Mouse (Mus musculus) heart, adult 2 months (tissue): ENCODE data around the gene Mink1. TPM values are rescaled to one million over a fixed set of nuclear protein-coding genes. Genes with fewer than 3 reads are reported as not detected.
A peak's percentile ranks its signal among the peaks of the same experiment; 100 is the strongest.

Experiments
- DNase-seq, 2 experiments: peaks; one replicate each; pipeline ENCODE4 v3.0.0; 2021
- H3K27ac ChIP-seq: fragments of 200-600 bp; 2 replicates; pipeline ENCODE4 v1.8.1; 2022
- H3K27me3 ChIP-seq: fragments of 200-500 bp; 2 replicates; pipeline ENCODE4 v1.6.1; 2012; ENCODE audit warnings: mild to moderate bottlenecking, low read length, inconsistent platforms, mixed read lengths; ENCODE audit not compliant: control insufficient read depth, insufficient read depth
- H3K36me3 ChIP-seq: fragments of 200-500 bp; 2 replicates; pipeline ENCODE4 v1.6.1; 2012; ENCODE audit warnings: low read length, inconsistent platforms; ENCODE audit not compliant: control insufficient read depth, insufficient read depth
- H3K4me1 ChIP-seq: fragments of 200-500 bp; 2 replicates; pipeline ENCODE4 v1.6.1; 2011; ENCODE audit warnings: low read length; ENCODE audit not compliant: control insufficient read depth, insufficient read depth
- H3K4me3 ChIP-seq: fragments of 200-600 bp; 2 replicates; pipeline ENCODE4 v1.8.1; 2022
- H3K79me2 ChIP-seq: fragments of 200-500 bp; replicated peaks from 2 replicates; pipeline ENCODE4 v1.6.1; 2012; ENCODE audit warnings: mild to moderate bottlenecking, inconsistent platforms, low read length, moderate library complexity, mixed read lengths; ENCODE audit not compliant: control insufficient read depth, insufficient read depth
- H3K9ac ChIP-seq: fragments of 200-500 bp; 2 replicates; pipeline ENCODE4 v1.6.1; 2012; ENCODE audit warnings: low read depth, mild to moderate bottlenecking, control low read depth, inconsistent platforms, low read length, mixed read lengths
- CTCF ChIP-seq: fragments of 200-600 bp; IDR thresholded peaks from 2 replicates; pipeline ENCODE4 v1.8.1; 2022; ENCODE audit warnings: antibody characterized with exemption, mild to moderate bottlenecking, moderate library complexity
- EP300 ChIP-seq: fragments of 200-500 bp; IDR thresholded peaks from 2 replicates; pipeline ENCODE4 v1.6.1; 2011; ENCODE audit warnings: low read depth, low read length, control low read depth; ENCODE audit not compliant: insufficient read depth
- POLR2A ChIP-seq: fragments of 200-500 bp; IDR thresholded peaks from 2 replicates; pipeline ENCODE4 v1.6.1; 2011; ENCODE audit warnings: mild to moderate bottlenecking, low read depth, low read length, control low read depth; ENCODE audit not compliant: insufficient read depth
- WGBS: fragments of 180-500 bp; shearing (Covaris S2); methylation state at CpG from one replicate; pipeline ENCODE4 v1.1.7; 2018; 5-methylcytosine and 5-hydroxymethylcytosine counted together
- intact Hi-C: fragments of 180-260 bp; cut with DNase I; formaldehyde crosslinking; loops from one replicate; pipeline ENCODE4 v1.15.1; 2025
- polyA plus RNA-seq: library from polyadenylated mRNA; depleted of rRNA; stranded (reverse); fragments of >200 nt; gene quantifications from 2 replicates; pipeline ENCODE4 v1.2.3, GENCODE M21; 2012
- total RNA-seq, 2 experiments: library from RNA; stranded (reverse); gene quantifications; 2 replicates each; pipeline ENCODE4 v1.2.3; 2021

Gene Mink1
- total and polyA plus RNA-seq, 3 experiments: 40.8 to 46.8 (median 41.3) TPM

GRCm38 (mm10) chr11:70586954-70587353 is 24.3 kb downstream of the Mink1 start:
- TF ChIP-seq CTCF (no peak), POLR2A (0 out of 2 replicates have a peak, but pooled peaks have one; percentile 40)
- peak overlapping the region; percentile 51; the same call in 1 of the 2 replicates for H3K27ac ChIP-seq
- 59% methylated on average over 5 of the region's 5 CpGs for WGBS

GRCm38 (mm10) chr11:70591733-70592132 is 29.1 kb downstream of the Mink1 start:
- intact Hi-C loops: no loop called here
- Histone ChIP-seq H3K4me1 (peaks cover 17% of the 10 kb centered on the region), H3K27ac (no peak overlapping the region), H3K79me2 (no peaks in the 10 kb centered on the region; the same call in 1 of the 2 replicates), H3K36me3 (no peaks in the 10 kb centered on the region; the same call in none of the 2 replicates), H3K27me3 (no peaks in the 10 kb centered on the region), H3K9ac (no peak overlapping the region), H3K4me3 (no peak overlapping the region)
- 86% methylated on average over 1 of the region's 1 CpGs for WGBS
- no peak for DNase-seq
- TF ChIP-seq CTCF: no peak

More at GRCm38 (mm10) chr11:70586954-70587353, 24.3 kb downstream of the Mink1 start:
- no peak for DNase-seq
- intact Hi-C loops: no loop called here
- Histone ChIP-seq H3K36me3 (peaks cover 6% of the 10 kb centered on the region), H3K27me3 (no peaks in the 10 kb centered on the region), H3K9ac (no peak overlapping the region), H3K79me2 (peaks cover 4% of the 10 kb centered on the region), H3K4me1 (peaks cover 30% of the 10 kb centered on the region), H3K4me3 (no peak overlapping the region)

- peaks cover 14% of the 10 kb centered on the region for H3K4me1 ChIP-seq
- no peaks in the 10 kb centered on the region for H3K27me3 ChIP-seq
- peak; percentile 64 to 67 for DNase-seq
- peak overlapping the region; percentile 27; the same call in 1 of the 2 replicates for H3K9ac ChIP-seq
- WGBS: 48% methylated on average over 15 of the region's 15 CpGs
- H3K36me3 ChIP-seq: no peaks in the 10 kb centered on the region; the same call in 1 of the 2 replicates
- TF ChIP-seq CTCF (no peak), POLR2A (peak; percentile 51), EP300 (peak; percentile 25; the same call in 1 of the 2 replicates)
- intact Hi-C loops: loop anchor here (2.0 kb wide), 1 partner anchor 30 kb away; no protein-coding TSS in a partner anchor
- H3K27ac ChIP-seq: peak overlapping the region; percentile 78
- no peaks in the 10 kb centered on the region for H3K79me2 ChIP-seq
- H3K4me3 ChIP-seq: no peak overlapping the region
These were observed 31.7 kb downstream of the Mink1 start for GRCm38 (mm10) chr11:70594253-70594989.

GRCm38 (mm10) chr11:70595638-70596037 is 33.0 kb downstream of the Mink1 start:
- no peak overlapping the region for H3K9ac ChIP-seq
- no peak for DNase-seq
- H3K27me3 ChIP-seq: no peaks in the 10 kb centered on the region
- peak overlapping the region; percentile 78 for H3K27ac ChIP-seq
- no peak overlapping the region for H3K4me3 ChIP-seq
- intact Hi-C loops: loop anchor here (2.0 kb wide), 1 partner anchor 31 kb away; no protein-coding TSS in a partner anchor
- H3K4me1 ChIP-seq: peaks cover 14% of the 10 kb centered on the region
- 11% methylated on average over 2 of the region's 2 CpGs for WGBS
- H3K36me3 ChIP-seq: no peaks in the 10 kb centered on the region; the same call in 1 of the 2 replicates
- no peak for TF ChIP-seq POLR2A
- H3K79me2 ChIP-seq: no peaks in the 10 kb centered on the region

GRCm38 (mm10) chr11:70596094-70596493 is 33.4 kb downstream of the Mink1 start:
- TF ChIP-seq CTCF (no peak), POLR2A (no peak), EP300 (no peak)
- Histone ChIP-seq H3K4me1 (peaks cover 14% of the 10 kb centered on the region), H3K79me2 (no peaks in the 10 kb centered on the region), H3K4me3 (no peak overlapping the region), H3K27me3 (no peaks in the 10 kb centered on the region), H3K27ac (peak overlapping the region; percentile 78), H3K9ac (no peak overlapping the region), H3K36me3 (no peaks in the 10 kb centered on the region; the same call in 1 of the 2 replicates)
- 59% methylated on average over 4 of the region's 4 CpGs for WGBS
- DNase-seq: no peak
- intact Hi-C loops: no loop called here

- Histone ChIP-seq H3K27ac (no peak overlapping the region; the same call in 1 of the 2 replicates), H3K27me3 (no peaks in the 10 kb centered on the region), H3K4me3 (no peak overlapping the region), H3K79me2 (no peaks in the 10 kb centered on the region), H3K36me3 (no peaks in the 10 kb centered on the region; the same call in 1 of the 2 replicates), H3K9ac (no peak overlapping the region), H3K4me1 (peaks cover 14% of the 10 kb centered on the region)
- intact Hi-C loops: no loop called here
- DNase-seq: no peak
- no peak for TF ChIP-seq EP300
- 59% methylated on average over 6 of the region's 6 CpGs for WGBS
These were observed 34.6 kb downstream of the Mink1 start for GRCm38 (mm10) chr11:70597301-70597700.
